Mouse (Mus musculus) CH12.LX (cell line): ENCODE data around the gene A930009A15Rik. TPM values are rescaled to one million over a fixed set of nuclear protein-coding genes. Genes with fewer than 3 reads are reported as not detected.

Experiments
- DNase-seq: peaks from one replicate; pipeline ENCODE4 v3.0.0-alpha.2; 2013; ENCODE audit errors: extremely low read depth
- H3K27ac ChIP-seq: 2 replicates; pipeline ENCODE4 v1.5.1; 2012; ENCODE audit warnings: low read depth, mild to moderate bottlenecking, control low read depth, moderate library complexity; ENCODE audit not compliant: insufficient read depth
- H3K27me3 ChIP-seq: replicated peaks from 2 replicates; pipeline ENCODE3; 2012; ENCODE audit warnings: inconsistent platforms
- H3K36me3 ChIP-seq, 2 experiments: replicated peaks in 1 of 2; 2 replicates each; pipeline versions ENCODE3 to v1.6.1; 2012; ENCODE audit warnings: inconsistent platforms in 1 of 2, low read length in 1 of 2, mild to moderate bottlenecking in 1 of 2, mixed read lengths in 1 of 2, moderate library complexity in 1 of 2; ENCODE audit not compliant: control insufficient read depth in 1 of 2, insufficient read depth in 1 of 2
- H3K4me1 ChIP-seq, 2 experiments: 2 replicates each; pipeline ENCODE4 v1.6.1; 2012; ENCODE audit warnings: inconsistent platforms in 1 of 2, moderate library complexity in 1 of 2; ENCODE audit not compliant: insufficient read depth in 2 of 2, control insufficient read depth in 1 of 2
- H3K4me2 ChIP-seq: 2 replicates; pipeline ENCODE4 v1.6.1; 2012; ENCODE audit warnings: low read depth, mild to moderate bottlenecking, control low read depth; ENCODE audit not compliant: poor library complexity, insufficient read depth, severe bottlenecking
- H3K4me3 ChIP-seq, 3 experiments: fragments of 150-350 bp in 1 of 3; sonication (generic) in 1 of 3; replicated peaks in 1 of 3; 2 replicates each; pipeline versions ENCODE3 to v1.5.1; 2011 to 2012; ENCODE audit warnings: low read depth in 2 of 3, low read length in 2 of 3, mild to moderate bottlenecking in 2 of 3, moderate library complexity in 2 of 3, control low read depth in 1 of 3, improper control_type of control experiment in 1 of 3, inconsistent platforms in 1 of 3, mixed read lengths in 1 of 3; ENCODE audit not compliant: poor library complexity in 1 of 3
- H3K79me2 ChIP-seq: replicated peaks from 2 replicates; pipeline ENCODE4 v1.6.1; 2012; ENCODE audit warnings: mild to moderate bottlenecking, moderate library complexity; ENCODE audit not compliant: control insufficient read depth, poor library complexity, insufficient read depth, severe bottlenecking; ENCODE audit errors: extremely low read depth
- H3K9ac ChIP-seq: 2 replicates; pipeline ENCODE4 v1.6.1; 2012; ENCODE audit warnings: low read depth, mild to moderate bottlenecking, control low read depth, moderate library complexity; ENCODE audit not compliant: insufficient read depth
- H3K9me3 ChIP-seq: replicated peaks from 2 replicates; pipeline ENCODE3; 2012; ENCODE audit warnings: low read length, inconsistent platforms, mixed read lengths
- BHLHE40 ChIP-seq: IDR thresholded peaks from 2 replicates; pipeline ENCODE4 v1.6.1; 2011; ENCODE audit warnings: mild to moderate bottlenecking, low read depth, low read length, improper control_type of control experiment
- CHD2 ChIP-seq: IDR thresholded peaks from 2 replicates; pipeline ENCODE4 v1.6.1; 2011; ENCODE audit warnings: low read length, improper control_type of control experiment
- ELF1 ChIP-seq: IDR thresholded peaks from 2 replicates; pipeline ENCODE4 v1.6.1; 2014; ENCODE audit warnings: low read depth, mild to moderate bottlenecking, inconsistent platforms, low read length, improper control_type of control experiment
- EP300 ChIP-seq: IDR thresholded peaks from 2 replicates; pipeline ENCODE4 v1.6.1; 2011; ENCODE audit warnings: low read length, improper control_type of control experiment
- GABPA ChIP-seq: IDR thresholded peaks from 2 replicates; pipeline ENCODE4 v1.6.1; 2012; ENCODE audit warnings: low read depth, low read length, improper control_type of control experiment, inconsistent platforms; ENCODE audit not compliant: insufficient replicate concordance
- IRF4 ChIP-seq: IDR thresholded peaks from 2 replicates; pipeline ENCODE4 v1.6.1; 2014; ENCODE audit warnings: low read depth, mild to moderate bottlenecking, inconsistent platforms, low read length, improper control_type of control experiment
- MEF2A ChIP-seq: IDR thresholded peaks from 2 replicates; pipeline ENCODE4 v1.6.1; 2014; ENCODE audit warnings: low read depth, mild to moderate bottlenecking, inconsistent platforms, low read length, improper control_type of control experiment, borderline replicate concordance
- NRF1 ChIP-seq: IDR thresholded peaks from 2 replicates; pipeline ENCODE4 v1.6.1; 2014; ENCODE audit warnings: low read depth, mild to moderate bottlenecking, inconsistent platforms, low read length, improper control_type of control experiment, moderate library complexity
- POLR2AphosphoS2 ChIP-seq: IDR thresholded peaks from 2 replicates; pipeline ENCODE4 v1.6.1; 2011; ENCODE audit warnings: low read depth, low read length, improper control_type of control experiment
- RAD21 ChIP-seq: IDR thresholded peaks from 2 replicates; pipeline ENCODE4 v1.6.1; 2011; ENCODE audit warnings: low read depth, mild to moderate bottlenecking, low read length, improper control_type of control experiment, moderate library complexity
- RCOR1 ChIP-seq: conservative IDR thresholded peaks from 2 replicates; pipeline ENCODE4 v1.6.1; 2012; ENCODE audit warnings: low read depth, mild to moderate bottlenecking, inconsistent platforms, low read length, improper control_type of control experiment
- SIN3A ChIP-seq: IDR thresholded peaks from 2 replicates; pipeline ENCODE4 v1.6.1; 2012; ENCODE audit warnings: low read length, improper control_type of control experiment, inconsistent platforms
- ZKSCAN1 ChIP-seq: IDR thresholded peaks from 2 replicates; pipeline ENCODE4 v1.6.1; 2012; ENCODE audit warnings: low read depth, inconsistent platforms, low read length, improper control_type of control experiment, borderline replicate concordance
- ZMIZ1 ChIP-seq: IDR thresholded peaks from 2 replicates; pipeline ENCODE4 v1.6.1; 2012; ENCODE audit warnings: low read depth, mild to moderate bottlenecking, inconsistent platforms, low read length, improper control_type of control experiment
- dilution Hi-C: fragments of 300-500 bp; cut with MboI; formaldehyde crosslinking; loops from 2 replicates; pipeline ENCODE4 v1.14.3; 2020; ENCODE audit warnings: low sequenced_read_pairs; ENCODE audit not compliant: extremely low pct_unique_long_range_greater_than_20kb, extremely low pct_ligation_motif_present
- in situ Hi-C: fragments of 300-500 bp; cut with MboI; formaldehyde crosslinking; loops from 3 replicates; pipeline ENCODE4 v1.14.3; 2019; ENCODE audit warnings: low sequenced_read_pairs, low pct_ligation_motif_present, low pct_unique_long_range_greater_than_20kb, mixed read lengths
- polyA plus RNA-seq: library from polyadenylated mRNA; unstranded; fragments of >175 nt; gene quantifications from 2 replicates; pipeline ENCODE4 v1.2.1, GENCODE M21; 2012; ENCODE audit warnings: low read depth; ENCODE audit not compliant: insufficient read length
- total RNA-seq, 2 experiments: library from RNA; depleted of rRNA; stranded (reverse); fragments of 300-350 nt in 1 of 2; fragments of >200 nt in 1 of 2; gene quantifications; 2 replicates each; pipeline ENCODE4 v1.2.3; 2012 to 2014

Gene A930009A15Rik
- total and polyA plus RNA-seq, 3 experiments, result not detected

DNA sequence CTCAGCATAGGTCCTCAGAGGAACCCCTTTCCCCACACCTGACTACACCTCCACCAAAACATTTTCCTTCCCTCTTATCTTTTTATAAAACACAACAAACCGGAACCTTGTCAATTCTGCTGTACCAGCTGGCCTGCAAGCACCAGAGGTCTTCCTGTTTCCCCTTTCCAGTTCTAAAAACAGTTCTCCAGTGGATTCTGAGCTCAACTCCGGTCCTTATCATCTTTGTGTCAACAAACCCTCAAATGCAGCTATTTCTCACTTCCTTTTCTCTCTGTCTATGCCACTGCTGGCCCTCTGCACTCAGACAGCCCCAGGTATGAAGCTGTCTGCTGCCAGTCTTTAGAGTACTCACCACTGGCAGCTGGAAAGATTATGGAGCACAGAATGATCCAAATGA, 39.0 kb upstream of the A930009A15Rik start:
- Histone ChIP-seq H3K9me3 (no peaks in the 10 kb centered on the region), H3K79me2 (no peaks in the 10 kb centered on the region), H3K27ac (no peak overlapping the region), H3K36me3 (no peaks in the 10 kb centered on the region), H3K4me2 (peak overlapping the region; percentile 29; the same call in 1 of the 2 replicates), H3K4me3 (no peak overlapping the region), H3K4me1 (peaks cover 3 to 8% of the 10 kb centered on the region in 2 experiments; a peak in 3 of 4 replicates), H3K9ac (no peak overlapping the region), H3K27me3 (no peaks in the 10 kb centered on the region)
- in situ Hi-C loops (no loop called here), dilution Hi-C loops (no loop called here)
- TF ChIP-seq CHD2 (no peak), EP300 (0 out of 2 replicates have a peak, but pooled peaks have one; percentile 13), MEF2A (0 out of 2 replicates have a peak, but pooled peaks have one; percentile 21)
- DNase-seq, result peak; percentile 15

DNA sequence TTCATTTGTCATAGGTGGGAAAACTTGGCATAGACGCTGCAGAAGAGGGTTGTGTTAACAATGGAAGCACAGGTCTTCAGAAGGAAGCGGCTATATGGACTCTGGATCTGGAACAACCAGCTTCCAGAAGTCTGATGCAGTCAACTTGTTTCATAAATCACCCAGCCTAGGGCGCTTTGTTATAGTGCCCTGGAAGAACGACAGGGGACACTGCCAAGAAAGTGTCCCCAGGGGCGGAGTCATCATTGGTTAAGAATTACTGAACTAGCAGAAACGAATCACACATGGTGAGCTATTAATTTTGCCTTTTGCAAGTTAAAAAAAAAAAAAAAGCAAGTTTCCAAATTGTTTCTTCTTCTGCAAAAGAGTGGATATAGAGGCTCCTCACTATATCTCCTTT, 26.9 kb upstream of the A930009A15Rik start:
- in situ Hi-C loops, result no loop called here
- TF ChIP-seq EP300, result no peak
- no peak for TF ChIP-seq GABPA
- TF ChIP-seq NRF1, result no peak
- TF ChIP-seq BHLHE40, result no peak

DNA sequence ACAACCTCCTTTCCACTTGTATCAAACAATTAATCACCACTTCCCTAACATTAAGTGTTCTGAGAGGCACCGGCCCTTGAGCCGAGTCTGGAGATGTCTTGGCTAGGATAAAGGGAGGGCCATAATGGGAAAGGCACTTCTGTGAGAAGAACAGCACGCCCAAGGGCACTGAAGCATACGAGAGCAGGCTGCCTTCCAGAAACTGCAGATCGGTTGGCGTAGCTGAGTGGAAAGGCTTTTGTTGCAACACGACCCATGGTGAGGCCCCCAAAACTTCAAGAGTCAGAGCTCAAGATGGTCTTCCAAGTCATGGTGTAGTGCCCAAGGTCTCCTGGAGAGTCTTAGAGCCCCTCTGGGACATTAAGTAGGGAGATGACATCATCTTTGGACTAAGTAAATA, 19.5 kb upstream of the A930009A15Rik start:
- dilution Hi-C loops (no loop called here), in situ Hi-C loops (no loop called here)
- H3K27ac ChIP-seq, result no peak overlapping the region
- no peak for DNase-seq
- H3K9ac ChIP-seq, result no peak overlapping the region
- H3K36me3 ChIP-seq, result no peaks in the 10 kb centered on the region
- no peaks in the 10 kb centered on the region for H3K9me3 ChIP-seq
- H3K4me1 ChIP-seq, result 0 out of 4 replicates have a peak, but pooled peaks cover 3% of the 10 kb centered on the region in 2 experiments
- no peaks in the 10 kb centered on the region for H3K79me2 ChIP-seq
- no peak overlapping the region for H3K4me3 ChIP-seq
- TF ChIP-seq POLR2AphosphoS2, result no peak
- TF ChIP-seq ZMIZ1, result no peak
- TF ChIP-seq ZKSCAN1, result no peak
- TF ChIP-seq SIN3A, result no peak
- no peak for TF ChIP-seq RCOR1
- no peak for TF ChIP-seq ELF1
- TF ChIP-seq RAD21, result no peak
- no peak for TF ChIP-seq IRF4
- TF ChIP-seq NRF1, result no peak
- H3K27me3 ChIP-seq, result no peaks in the 10 kb centered on the region
- peak overlapping the region; percentile 37; the same call in 1 of the 2 replicates for H3K4me2 ChIP-seq

More for the DNA sequence above, 26.9 kb upstream of the A930009A15Rik start:
- no peak overlapping the region for H3K9ac ChIP-seq
- no peaks in the 10 kb centered on the region for H3K36me3 ChIP-seq
- no peaks in the 10 kb centered on the region for H3K4me1 ChIP-seq
- dilution Hi-C loops, result no loop called here
- H3K27ac ChIP-seq, result no peak overlapping the region
- H3K9me3 ChIP-seq, result no peaks in the 10 kb centered on the region
- H3K4me2 ChIP-seq, result no peak overlapping the region
- no peaks in the 10 kb centered on the region for H3K27me3 ChIP-seq
- DNase-seq, result no peak
- no peaks in the 10 kb centered on the region for H3K79me2 ChIP-seq
- H3K4me3 ChIP-seq, result no peak overlapping the region
